Mouse (Mus musculus) G1E (cell line): ENCODE data around the gene Fbxl22. TPM values are rescaled to one million over a fixed set of nuclear protein-coding genes. Genes with fewer than 3 reads are reported as not detected.

Experiments
- ATAC-seq: 2 replicates; pipeline ENCODE4 v1.8.0; 2016; ENCODE audit warnings: mild to moderate bottlenecking; ENCODE audit not compliant: insufficient number of reproducible peaks, poor library complexity, low FRiP score, severe bottlenecking; ENCODE audit errors: extremely low read depth
- DNase-seq: peaks from one replicate; pipeline ENCODE4 v3.0.0; 2012; ENCODE audit warnings: low spot score
- H3K27me3 ChIP-seq: 2 replicates; pipeline ENCODE4 v1.6.1; 2012; ENCODE audit warnings: mild to moderate bottlenecking, low read length, inconsistent platforms; ENCODE audit not compliant: insufficient read depth
- H3K36me3 ChIP-seq: replicated peaks from 2 replicates; pipeline ENCODE3; 2012; ENCODE audit warnings: mild to moderate bottlenecking, inconsistent platforms
- H3K4me1 ChIP-seq: 2 replicates; pipeline ENCODE4 v1.6.1; 2012; ENCODE audit warnings: low read depth, low read length, inconsistent platforms, mixed read lengths; ENCODE audit not compliant: insufficient read depth
- H3K4me3 ChIP-seq: 2 replicates; pipeline ENCODE4 v1.5.1; 2012; ENCODE audit warnings: low read depth, mild to moderate bottlenecking, inconsistent platforms, low read length, moderate library complexity, mixed read lengths
- H3K9me3 ChIP-seq: replicated peaks from 2 replicates; pipeline ENCODE4 v1.6.1; 2012; ENCODE audit warnings: inconsistent platforms
- CTCF ChIP-seq: IDR thresholded peaks from 2 replicates; pipeline ENCODE4 v1.5.1; 2012; ENCODE audit warnings: low read depth, low read length, inconsistent platforms, mixed read lengths
- GATA1 ChIP-seq: IDR thresholded peaks from 2 replicates; pipeline ENCODE4 v1.6.1; 2012; ENCODE audit warnings: borderline replicate concordance, low read length, inconsistent platforms, mixed read lengths
- GATA2 ChIP-seq: IDR thresholded peaks from 2 replicates; pipeline ENCODE4 v1.6.1; 2012; ENCODE audit warnings: low read depth, low read length, inconsistent platforms, borderline replicate concordance
- POLR2AphosphoS5 ChIP-seq: IDR thresholded peaks from 2 replicates; pipeline ENCODE4 v1.6.1; 2012; ENCODE audit warnings: low read depth, low read length, inconsistent platforms; ENCODE audit not compliant: insufficient replicate concordance
- TAL1 ChIP-seq: conservative IDR thresholded peaks from 2 replicates; pipeline ENCODE4 v1.6.1; 2012; ENCODE audit warnings: low read depth, low read length, inconsistent platforms, mixed read lengths
- polyA plus RNA-seq: library from polyadenylated mRNA; stranded (reverse); fragments of >175 nt; gene quantifications from 2 replicates; pipeline ENCODE4 v1.2.3, GENCODE M21; 2012
- total RNA-seq, 2 experiments: library from RNA; stranded (forward) in 1 of 2; stranded (reverse) in 1 of 2; fragments of 200-1000 nt in 1 of 2; fragments of >200 nt in 1 of 2; fragmentation: Nextera tagmentation in 1 of 2; gene quantifications; 2 replicates each; pipeline ENCODE4 v1.2.3; 2014 to 2017

The Fbxl22 gene
- total and polyA plus RNA-seq, 3 experiments: 0.10 to 0.44 TPM; not detected in 1

- H3K4me3 ChIP-seq: no peak overlapping the region
- no peak for TF ChIP-seq GATA2
- no peak for TF ChIP-seq CTCF
- no peak for TF ChIP-seq TAL1
- TF ChIP-seq GATA1: no peak
- no peak for TF ChIP-seq POLR2AphosphoS5
- peaks cover 77% of the 10 kb centered on the region for H3K36me3 ChIP-seq
- H3K4me1 ChIP-seq: no peaks in the 10 kb centered on the region
- ATAC-seq (no peak), DNase-seq (no peak)
- H3K9me3 ChIP-seq: no peaks in the 10 kb centered on the region
- no peaks in the 10 kb centered on the region for H3K27me3 ChIP-seq
These were observed 31.0 kb downstream of the Fbxl22 start for GRCm38 (mm10) chr9:66483429-66483828.

DNA sequence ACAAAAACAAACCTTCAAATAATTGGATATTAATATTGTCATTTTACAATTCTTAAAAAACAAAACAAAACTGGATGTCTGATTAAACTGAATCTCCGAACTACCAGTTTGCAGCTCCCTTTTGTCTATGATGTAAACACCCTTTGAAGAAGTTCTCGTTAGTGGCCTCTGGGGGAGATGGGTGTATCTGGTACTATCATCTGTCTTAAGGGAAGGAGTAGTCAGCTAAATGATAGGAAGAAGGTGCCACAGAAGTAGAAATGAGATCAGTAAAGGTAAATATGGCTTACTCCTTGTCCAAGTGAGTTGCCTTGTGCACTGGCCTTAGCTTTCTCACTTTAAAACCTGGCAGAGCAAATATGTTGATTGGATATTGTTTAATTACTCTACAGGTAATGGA is 36.6 kb downstream of the Fbxl22 start:
- no peaks in the 10 kb centered on the region for H3K9me3 ChIP-seq
- H3K4me1 ChIP-seq: no peaks in the 10 kb centered on the region
- peaks cover 71% of the 10 kb centered on the region for H3K36me3 ChIP-seq
- TF ChIP-seq GATA1 (no peak), CTCF (no peak), POLR2AphosphoS5 (no peak), GATA2 (no peak), TAL1 (no peak)
- H3K27me3 ChIP-seq: no peaks in the 10 kb centered on the region
- ATAC-seq (no peak), DNase-seq (no peak)
- no peak overlapping the region for H3K4me3 ChIP-seq

GRCm38 (mm10) chr9:66465087-66465486 is 49.3 kb downstream of the Fbxl22 start:
- TF ChIP-seq GATA2 (no peak), CTCF (peak; percentile 64; the same call in 1 of the 2 replicates)
- Histone ChIP-seq H3K9me3 (no peaks in the 10 kb centered on the region), H3K36me3 (peaks cover 62% of the 10 kb centered on the region), H3K4me3 (no peak overlapping the region), H3K4me1 (0 out of 2 replicates have a peak, but pooled peaks cover 2% of the 10 kb centered on the region), H3K27me3 (no peaks in the 10 kb centered on the region)
- no peak for ATAC-seq
- no peak for DNase-seq

Other genes with a start within 250 kb of the Fbxl22 start
- gene Herc1, start 164.1 kb downstream of the Fbxl22 start, total RNA-seq (2014; fragmentation: Nextera tagmentation): 99.8 and 160 TPM in 2 replicates
- 91.7 and 105 TPM in 2 replicates for gene Herc1, start 164.1 kb downstream of the Fbxl22 start, total RNA-seq (2017)
- gene Herc1, start 164.1 kb downstream of the Fbxl22 start, polyA plus RNA-seq: 4.0 and 7.0 TPM in 2 replicates
- 64.7 and 73.9 TPM in 2 replicates for gene Usp3, start 78.5 kb upstream of the Fbxl22 start, total RNA-seq (2014; fragmentation: Nextera tagmentation)
- 35.5 and 39.7 TPM in 2 replicates for gene Usp3, start 78.5 kb upstream of the Fbxl22 start, total RNA-seq (2017)
- 12.8 and 15.1 TPM in 2 replicates for gene Usp3, start 78.5 kb upstream of the Fbxl22 start, polyA plus RNA-seq
- gene Car12, start 199.1 kb upstream of the Fbxl22 start, total RNA-seq (2014; fragmentation: Nextera tagmentation): not detected in 2 replicates
- 0.05 and 0.12 TPM in 2 replicates for gene Car12, start 199.1 kb upstream of the Fbxl22 start, total RNA-seq (2017)
- not detected in 2 replicates for gene Car12, start 199.1 kb upstream of the Fbxl22 start, polyA plus RNA-seq